Mouse (Mus musculus) bone marrow macrophage, adult 2 months (primary cell): ENCODE results near the gene Gm20388.

Source experiments
- CTCF ChIP-seq: IDR thresholded peaks from 2 replicates; pipeline ENCODE4 v1.5.1; 2012; ENCODE audit warnings: low read depth, mild to moderate bottlenecking, low read length, moderate library complexity
- POLR2A ChIP-seq: IDR thresholded peaks from 2 replicates; pipeline ENCODE4 v1.6.1; 2012; ENCODE audit warnings: mild to moderate bottlenecking, low read depth, low read length, borderline replicate concordance

- no peak for TF ChIP-seq CTCF
- no peak for TF ChIP-seq POLR2A
Observed at GRCm38 (mm10) chr8:122089186-122089700, 2178.6 kb downstream of the Gm20388 start.
